Mouse (Mus musculus) ES-E14 (cell line): ENCODE data around the gene Tm7sf3.

Experiments used
- CHD2 ChIP-seq: IDR thresholded peaks from 2 replicates; pipeline ENCODE4 v1.6.1; 2014; ENCODE audit warnings: mild to moderate bottlenecking, low read depth, low read length, inconsistent platforms
- MAFK ChIP-seq: IDR thresholded peaks from 2 replicates; pipeline ENCODE4 v1.6.1; 2014; ENCODE audit warnings: mild to moderate bottlenecking, low read depth, low read length, inconsistent platforms; ENCODE audit not compliant: insufficient read depth
- ZC3H11A ChIP-seq: IDR thresholded peaks from 2 replicates; pipeline ENCODE4 v1.6.1; 2012; ENCODE audit warnings: low read depth, mild to moderate bottlenecking, inconsistent platforms, low read length, borderline replicate concordance

- no peak for TF ChIP-seq MAFK
- no peak for TF ChIP-seq CHD2
- no peak for TF ChIP-seq ZC3H11A
Measured at GRCm38 (mm10) chr6:146640068-146640965, 2.3 kb downstream of the Tm7sf3 start.
